Mouse (Mus musculus) forebrain, embryonic 12.5 days (tissue): Measurements from ENCODE around the gene Ms4a2. TPM values are rescaled to one million over a fixed set of nuclear protein-coding genes. Genes with fewer than 3 reads are reported as not detected.

Experiments used
- ATAC-seq: fragments of 200-750 bp; cut with Nextera tagmentation; 2 replicates; pipeline ENCODE4 v1.8.0; 2017; ENCODE audit warnings: moderate TSS enrichment; ENCODE audit not compliant: low FRiP score
- H3K27ac ChIP-seq: fragments of 300-500 bp; sonication (generic); 2 replicates; pipeline ENCODE4 v1.5.1; 2016; ENCODE audit warnings: mild to moderate bottlenecking
- H3K27me3 ChIP-seq: fragments of 300-500 bp; sonication (generic); 2 replicates; pipeline ENCODE4 v1.6.1; 2016; ENCODE audit warnings: mild to moderate bottlenecking
- H3K36me3 ChIP-seq: fragments of 300-500 bp; sonication (generic); replicated peaks from 2 replicates; pipeline ENCODE4 v1.6.1; 2016; ENCODE audit warnings: mild to moderate bottlenecking
- H3K4me1 ChIP-seq: fragments of 300-500 bp; sonication (generic); 2 replicates; pipeline ENCODE4 v1.6.1; 2016
- H3K4me2 ChIP-seq: fragments of 300-500 bp; sonication (generic); 2 replicates; pipeline ENCODE4 v1.6.1; 2016; ENCODE audit warnings: mild to moderate bottlenecking, moderate library complexity
- H3K4me3 ChIP-seq: fragments of 300-500 bp; sonication (generic); replicated peaks from 2 replicates; pipeline ENCODE4 v1.5.1; 2016; ENCODE audit warnings: mild to moderate bottlenecking
- H3K9ac ChIP-seq: fragments of 300-500 bp; sonication (generic); 2 replicates; pipeline ENCODE4 v1.6.1; 2016; ENCODE audit warnings: mild to moderate bottlenecking
- H3K9me3 ChIP-seq: fragments of 300-500 bp; sonication (generic); 2 replicates; pipeline ENCODE4 v1.6.1; 2016
- WGBS: fragments of 180-500 bp; shearing (Covaris S2); methylation state at CpG from one replicate; pipeline ENCODE4 v1.1.7; 2016; 5-methylcytosine and 5-hydroxymethylcytosine counted together
- polyA plus RNA-seq: library from polyadenylated mRNA; unstranded; fragments of >200 nt; fragmentation: Nextera tagmentation; extraction: Ambion mirVana; gene quantifications from 2 replicates; pipeline ENCODE4 v1.2.1, GENCODE M21; 2016

Ms4a2 gene
- not detected in 2 replicates for polyA plus RNA-seq

- Histone ChIP-seq H3K4me1 (no peaks in the 10 kb centered on the region), H3K4me2 (no peak within 1 kb of the TSS), H3K4me3 (no peak within 1 kb of the TSS), H3K9me3 (no peaks in the 10 kb centered on the region), H3K27ac (no peak within 1 kb of the TSS), H3K9ac (no peak within 1 kb of the TSS), H3K36me3 (no peaks in the 10 kb centered on the region), H3K27me3 (no peaks in the 10 kb centered on the region)
- whole genome bisulfite sequencing, result 90% methylated on average over 2 of the region's 2 CpGs
- no peak for ATAC-seq
These were observed at the start of gene Ms4a2 for GRCm38 (mm10) chr19:11623551-11623950. Ms4a2 (minus strand) TSS chr19:11623719.

GRCm38 (mm10) chr19:11661562-11661961 is 38.0 kb upstream of the Ms4a2 start:
- no peak for ATAC-seq
- H3K4me1 ChIP-seq, result no peaks in the 10 kb centered on the region
- H3K27me3 ChIP-seq, result no peaks in the 10 kb centered on the region
- H3K4me3 ChIP-seq, result no peak overlapping the region
- H3K27ac ChIP-seq, result no peak overlapping the region
- H3K9ac ChIP-seq, result no peak overlapping the region
- H3K9me3 ChIP-seq, result no peaks in the 10 kb centered on the region
- no peaks in the 10 kb centered on the region for H3K36me3 ChIP-seq
- H3K4me2 ChIP-seq, result no peak overlapping the region

- Histone ChIP-seq H3K4me3 (no peak within 1 kb of the TSS), H3K36me3 (no peaks in the 10 kb centered on the region), H3K27ac (no peak within 1 kb of the TSS), H3K9ac (no peak within 1 kb of the TSS), H3K4me1 (no peaks in the 10 kb centered on the region), H3K27me3 (no peaks in the 10 kb centered on the region), H3K4me2 (no peak within 1 kb of the TSS), H3K9me3 (no peaks in the 10 kb centered on the region)
- WGBS, result 91% methylated on average over 5 of the region's 5 CpGs
- no peak for ATAC-seq
These were observed 36.9 kb upstream of the Ms4a2 start, which contains the start of gene Oosp2 for GRCm38 (mm10) chr19:11660459-11660858. Oosp2 (minus strand) TSS chr19:11660559.

- Histone ChIP-seq H3K36me3 (no peaks in the 10 kb centered on the region), H3K27me3 (no peaks in the 10 kb centered on the region), H3K4me1 (no peaks in the 10 kb centered on the region), H3K9ac (no peak overlapping the region), H3K4me3 (no peak overlapping the region), H3K27ac (no peak overlapping the region), H3K9me3 (no peaks in the 10 kb centered on the region), H3K4me2 (no peak overlapping the region)
- no peak for ATAC-seq
- 74% methylated on average over 2 of the region's 2 CpGs for WGBS
These were observed 35.6 kb upstream of the Ms4a2 start for GRCm38 (mm10) chr19:11659142-11659541.

- 83% methylated on average over 4 of the region's 4 CpGs for WGBS
- no peak for ATAC-seq
- Histone ChIP-seq H3K4me2 (no peak overlapping the region), H3K9ac (no peak overlapping the region), H3K27me3 (no peaks in the 10 kb centered on the region), H3K9me3 (no peaks in the 10 kb centered on the region), H3K27ac (no peak overlapping the region), H3K4me3 (no peak overlapping the region), H3K36me3 (no peaks in the 10 kb centered on the region), H3K4me1 (no peaks in the 10 kb centered on the region)
These were observed 26.0 kb upstream of the Ms4a2 start for GRCm38 (mm10) chr19:11649564-11649963.

GRCm38 (mm10) chr19:11646166-11646565 is 22.6 kb upstream of the Ms4a2 start:
- Histone ChIP-seq H3K4me1 (no peaks in the 10 kb centered on the region), H3K4me2 (no peak overlapping the region), H3K4me3 (no peak overlapping the region), H3K27ac (no peak overlapping the region), H3K27me3 (no peaks in the 10 kb centered on the region), H3K36me3 (no peaks in the 10 kb centered on the region), H3K9me3 (no peaks in the 10 kb centered on the region), H3K9ac (no peak overlapping the region)
- ATAC-seq, result no peak
- 85% methylated on average over 3 of the region's 3 CpGs for WGBS

- no peaks in the 10 kb centered on the region for H3K9me3 ChIP-seq
- WGBS, result 69% methylated on average over 1 of the region's 1 CpGs
- no peaks in the 10 kb centered on the region for H3K27me3 ChIP-seq
- no peaks in the 10 kb centered on the region for H3K4me1 ChIP-seq
- no peak for ATAC-seq
- H3K36me3 ChIP-seq, result no peaks in the 10 kb centered on the region
- no peak within 1 kb of the TSS for H3K27ac ChIP-seq
- H3K4me2 ChIP-seq, result no peak within 1 kb of the TSS
- H3K4me3 ChIP-seq, result no peak within 1 kb of the TSS
- H3K9ac ChIP-seq, result no peak within 1 kb of the TSS
These were observed 17.2 kb upstream of the Ms4a2 start, which contains the start of gene Ms4a3 for GRCm38 (mm10) chr19:11640732-11641131. Ms4a3 (minus strand) TSS chr19:11640851.

- no peaks in the 10 kb centered on the region for H3K4me1 ChIP-seq
- H3K4me2 ChIP-seq, result no peak overlapping the region
- H3K4me3 ChIP-seq, result no peak overlapping the region
- H3K27me3 ChIP-seq, result no peaks in the 10 kb centered on the region
- H3K27ac ChIP-seq, result no peak overlapping the region
- no peak for ATAC-seq
- H3K9ac ChIP-seq, result no peak overlapping the region
- no peaks in the 10 kb centered on the region for H3K36me3 ChIP-seq
- WGBS, result 79% methylated on average over 4 of the region's 4 CpGs
- no peaks in the 10 kb centered on the region for H3K9me3 ChIP-seq
These were observed 15.5 kb upstream of the Ms4a2 start for GRCm38 (mm10) chr19:11639038-11639437.

- Histone ChIP-seq H3K27me3 (no peaks in the 10 kb centered on the region), H3K4me2 (no peak overlapping the region), H3K9me3 (no peaks in the 10 kb centered on the region), H3K4me3 (no peak overlapping the region), H3K36me3 (no peaks in the 10 kb centered on the region), H3K4me1 (no peaks in the 10 kb centered on the region), H3K27ac (no peak overlapping the region), H3K9ac (no peak overlapping the region)
- 81% methylated on average over 5 of the region's 5 CpGs for WGBS
- no peak for ATAC-seq
These were observed 12.1 kb upstream of the Ms4a2 start for GRCm38 (mm10) chr19:11635572-11635971.

- WGBS, result 67% methylated on average over 2 of the region's 2 CpGs
- H3K36me3 ChIP-seq, result no peaks in the 10 kb centered on the region
- H3K4me1 ChIP-seq, result no peaks in the 10 kb centered on the region
- no peaks in the 10 kb centered on the region for H3K27me3 ChIP-seq
- H3K9ac ChIP-seq, result no peak overlapping the region
- no peaks in the 10 kb centered on the region for H3K9me3 ChIP-seq
- no peak overlapping the region for H3K27ac ChIP-seq
- H3K4me3 ChIP-seq, result no peak overlapping the region
- no peak overlapping the region for H3K4me2 ChIP-seq
- ATAC-seq, result no peak
These were observed 10.8 kb upstream of the Ms4a2 start for GRCm38 (mm10) chr19:11634330-11634729.

- WGBS, result 91% methylated on average over 1 of the region's 1 CpGs
- Histone ChIP-seq H3K4me1 (no peaks in the 10 kb centered on the region), H3K27ac (no peak overlapping the region), H3K4me2 (no peak overlapping the region), H3K27me3 (no peaks in the 10 kb centered on the region), H3K4me3 (no peak overlapping the region), H3K9me3 (no peaks in the 10 kb centered on the region), H3K9ac (no peak overlapping the region), H3K36me3 (no peaks in the 10 kb centered on the region)
- no peak for ATAC-seq
These were observed 10.2 kb upstream of the Ms4a2 start for GRCm38 (mm10) chr19:11633732-11634131.

- Histone ChIP-seq H3K4me3 (no peak overlapping the region), H3K4me2 (no peak overlapping the region), H3K4me1 (no peaks in the 10 kb centered on the region), H3K27me3 (no peaks in the 10 kb centered on the region), H3K27ac (no peak overlapping the region), H3K36me3 (no peaks in the 10 kb centered on the region), H3K9ac (no peak overlapping the region), H3K9me3 (no peaks in the 10 kb centered on the region)
- 81% methylated on average over 5 of the region's 5 CpGs for WGBS
- no peak for ATAC-seq
These were observed 1.7 kb upstream of the Ms4a2 start for GRCm38 (mm10) chr19:11625231-11625630.

GRCm38 (mm10) chr19:11624800-11625199 is 1.3 kb upstream of the Ms4a2 start:
- Histone ChIP-seq H3K9me3 (no peaks in the 10 kb centered on the region), H3K4me2 (no peak overlapping the region), H3K4me1 (no peaks in the 10 kb centered on the region), H3K36me3 (no peaks in the 10 kb centered on the region), H3K9ac (no peak overlapping the region), H3K27me3 (no peaks in the 10 kb centered on the region), H3K27ac (no peak overlapping the region), H3K4me3 (no peak overlapping the region)
- no peak for ATAC-seq

GRCm38 (mm10) chr19:11617983-11618382 is 5.5 kb downstream of the Ms4a2 start:
- H3K27me3 ChIP-seq, result no peaks in the 10 kb centered on the region
- ATAC-seq, result no peak
- no peak overlapping the region for H3K9ac ChIP-seq
- no peak overlapping the region for H3K4me3 ChIP-seq
- H3K36me3 ChIP-seq, result no peaks in the 10 kb centered on the region
- H3K27ac ChIP-seq, result no peak overlapping the region
- H3K4me2 ChIP-seq, result no peak overlapping the region
- H3K4me1 ChIP-seq, result no peaks in the 10 kb centered on the region
- no peaks in the 10 kb centered on the region for H3K9me3 ChIP-seq
